ENCODE assay signal across 30 mouse cellular contexts in genomic region chr13:91326834-91327233, GRCm38 (mm10).
"Had no signal": no experiment of that assay in that cellular context is flagged by ENCODE, and none has a peak within 500 bp of the region (broad histone marks: within the 10 kb centered on the region; RNA-seq: fewer than 3 reads in every experiment).

No protein-coding gene starts in this region.

- H3K27ac ChIP-seq: embryonic facial prominence, embryonic 10.5 days; embryonic facial prominence, embryonic 12.5 days; embryonic facial prominence, embryonic 13.5 days; embryonic facial prominence, embryonic 15.5 days; forebrain, embryonic 10.5 days; forebrain, embryonic 12.5 days; forebrain, embryonic 13.5 days; forebrain, embryonic 15.5 days; gastrocnemius, adult 2 months; heart, adult 2 months had no signal

- H3K9me3 ChIP-seq: embryonic facial prominence, embryonic 10.5 days; embryonic facial prominence, embryonic 12.5 days; embryonic facial prominence, embryonic 13.5 days; embryonic facial prominence, embryonic 15.5 days; forebrain, embryonic 10.5 days; forebrain, embryonic 12.5 days; forebrain, embryonic 13.5 days; forebrain, embryonic 15.5 days had no signal

- ATAC-seq: forebrain, embryonic 13.5 days; forebrain, embryonic 14.5 days; forebrain, embryonic 15.5 days; forebrain, embryonic 16.5 days; forebrain, postnatal 0 days had no signal

- H3K4me2 ChIP-seq: embryonic facial prominence, embryonic 12.5 days; embryonic facial prominence, embryonic 13.5 days; embryonic facial prominence, embryonic 15.5 days; forebrain, embryonic 12.5 days; forebrain, embryonic 13.5 days; forebrain, embryonic 15.5 days had no signal

- H3K4me1 ChIP-seq: embryonic facial prominence, embryonic 10.5 days; embryonic facial prominence, embryonic 12.5 days; embryonic facial prominence, embryonic 13.5 days; embryonic facial prominence, embryonic 15.5 days; forebrain, embryonic 10.5 days; forebrain, embryonic 12.5 days; forebrain, embryonic 13.5 days; forebrain, embryonic 15.5 days had no signal

- DNase-seq: cerebellum, adult 18-20 months; cerebellum, adult 2 months; cerebellum, adult 8-10 months; cerebellum, adult 9-10 months; cerebellum, adult 9-11 months; cerebellum, postnatal 10 days; cerebellum, postnatal 14 days; cerebellum, postnatal 25 days; cerebellum, postnatal 36 days; embryo, embryonic 11 days; forebrain, postnatal 0 days; gastrocnemius, adult 2 months; gastrocnemius, postnatal 10 days; gastrocnemius, postnatal 14 days; gastrocnemius, postnatal 25 days; gastrocnemius, postnatal 36 days; heart, adult 11 months; heart, adult 18-20 months; heart, adult 2 months had no signal

- H3K9ac ChIP-seq: embryonic facial prominence, embryonic 12.5 days; embryonic facial prominence, embryonic 13.5 days; embryonic facial prominence, embryonic 15.5 days; forebrain, embryonic 12.5 days; forebrain, embryonic 13.5 days; forebrain, embryonic 15.5 days; forebrain, postnatal 0 days had no signal

- H3K36me3 ChIP-seq: embryonic facial prominence, embryonic 10.5 days; embryonic facial prominence, embryonic 12.5 days; embryonic facial prominence, embryonic 13.5 days; embryonic facial prominence, embryonic 15.5 days; forebrain, embryonic 10.5 days; forebrain, embryonic 12.5 days; forebrain, embryonic 15.5 days had no signal

- H3K4me3 ChIP-seq: embryonic facial prominence, embryonic 10.5 days; embryonic facial prominence, embryonic 12.5 days; embryonic facial prominence, embryonic 13.5 days; embryonic facial prominence, embryonic 15.5 days; erythroblast, embryonic 14.5 days; forebrain, embryonic 10.5 days; forebrain, embryonic 12.5 days; forebrain, embryonic 13.5 days; forebrain, embryonic 15.5 days; gastrocnemius, adult 2 months; heart, adult 2 months had no signal

- H3K27me3 ChIP-seq: embryonic facial prominence, embryonic 12.5 days; embryonic facial prominence, embryonic 13.5 days; embryonic facial prominence, embryonic 15.5 days; forebrain, embryonic 12.5 days; forebrain, embryonic 13.5 days; forebrain, embryonic 15.5 days had no signal
